Mouse (Mus musculus): ENCODE results near the gene Gm21887.
"Not testable (repeated sequence)": the region's sequence is repeated elsewhere in the genome, so short reads cannot be mapped to it uniquely, and the experiment has no call there.

Gene Gm21887

GRCm38 (mm10) chrX:169997456-169997853 lies 12.0 kb upstream of the Gm21887 start:
- DNase-seq (ENCODE audit: low spot score in 2 of 2), result peak in 1 of 2 experiments; percentile 70

- DNase-seq (ENCODE audit: low spot score in 2 of 2), result peak; percentile 100
Observed at GRCm38 (mm10) chrX:169997854-169998456, 11.5 kb upstream of the Gm21887 start.

DNA sequence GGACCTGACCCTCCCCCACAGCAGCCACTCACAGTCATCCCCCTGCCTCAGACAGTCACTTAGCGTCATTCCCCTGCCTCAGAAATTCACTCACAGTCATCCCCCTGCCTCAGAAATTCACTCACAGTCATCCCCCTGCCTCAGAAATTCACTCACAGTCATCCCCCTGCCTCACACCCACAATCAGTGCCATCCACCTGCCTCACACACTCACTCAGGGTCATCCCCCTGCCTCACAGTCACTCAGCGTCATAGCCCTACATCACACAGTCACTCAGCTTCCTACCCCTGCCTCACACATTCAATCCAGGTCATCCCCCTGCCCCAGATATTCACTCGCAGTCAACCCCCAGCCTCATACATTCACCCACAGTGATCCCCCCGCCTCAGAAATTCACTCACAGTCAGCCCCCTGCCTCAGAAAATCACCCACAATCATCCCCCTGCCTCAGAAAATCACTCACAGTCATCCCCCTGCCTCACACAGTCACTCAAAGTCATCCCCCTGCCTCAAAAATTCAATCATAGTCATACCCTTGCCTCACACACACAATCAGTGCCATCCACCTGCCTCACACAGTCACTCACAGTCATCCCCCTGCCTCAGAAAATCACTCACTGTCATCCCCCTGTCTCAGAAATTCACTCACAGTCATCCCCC lies 10.8 kb upstream of the Gm21887 start:
- not testable (repeated sequence) for DNase-seq (ENCODE audit: low spot score in 2 of 2)

GRCm38 (mm10) chrX:169999226-169999883 lies 10.1 kb upstream of the Gm21887 start:
- DNase-seq (ENCODE audit: low spot score in 2 of 2), result peak; percentile 51 to 76

DNA sequence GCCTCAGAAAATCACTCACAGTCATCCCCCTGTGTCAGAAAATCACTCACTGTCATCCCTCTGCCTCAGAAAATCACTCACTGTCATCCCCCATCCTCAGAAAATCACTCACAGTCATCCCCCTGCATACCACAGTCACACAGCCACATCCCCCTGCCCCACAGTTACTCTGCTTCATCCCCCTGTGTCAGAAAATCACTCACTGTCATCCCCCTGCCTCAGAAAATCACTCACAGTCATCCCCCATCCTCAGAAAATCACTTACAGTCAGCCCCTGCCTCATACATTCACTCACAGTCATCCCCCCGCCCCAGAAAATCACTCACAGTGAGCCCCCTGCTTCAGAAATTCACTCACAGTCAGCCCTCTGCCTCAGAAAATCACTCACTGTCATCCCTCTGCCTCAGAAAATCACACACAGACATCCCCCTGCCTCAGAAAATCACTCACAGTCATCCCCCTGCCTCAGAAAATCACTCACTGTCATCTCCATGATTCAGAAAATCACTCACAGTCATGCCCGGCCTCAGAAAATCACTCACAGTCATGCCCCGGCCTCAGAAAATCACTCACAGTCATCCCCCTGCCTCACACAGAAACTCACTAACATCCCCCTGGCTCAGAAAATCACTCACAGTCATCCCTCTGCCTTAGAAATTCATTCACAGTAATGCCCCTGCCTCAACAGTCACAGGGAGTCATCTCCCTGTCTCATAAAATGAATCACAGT lies 9.4 kb upstream of the Gm21887 start:
- not testable (repeated sequence) for DNase-seq (ENCODE audit: low spot score in 2 of 2)

DNA sequence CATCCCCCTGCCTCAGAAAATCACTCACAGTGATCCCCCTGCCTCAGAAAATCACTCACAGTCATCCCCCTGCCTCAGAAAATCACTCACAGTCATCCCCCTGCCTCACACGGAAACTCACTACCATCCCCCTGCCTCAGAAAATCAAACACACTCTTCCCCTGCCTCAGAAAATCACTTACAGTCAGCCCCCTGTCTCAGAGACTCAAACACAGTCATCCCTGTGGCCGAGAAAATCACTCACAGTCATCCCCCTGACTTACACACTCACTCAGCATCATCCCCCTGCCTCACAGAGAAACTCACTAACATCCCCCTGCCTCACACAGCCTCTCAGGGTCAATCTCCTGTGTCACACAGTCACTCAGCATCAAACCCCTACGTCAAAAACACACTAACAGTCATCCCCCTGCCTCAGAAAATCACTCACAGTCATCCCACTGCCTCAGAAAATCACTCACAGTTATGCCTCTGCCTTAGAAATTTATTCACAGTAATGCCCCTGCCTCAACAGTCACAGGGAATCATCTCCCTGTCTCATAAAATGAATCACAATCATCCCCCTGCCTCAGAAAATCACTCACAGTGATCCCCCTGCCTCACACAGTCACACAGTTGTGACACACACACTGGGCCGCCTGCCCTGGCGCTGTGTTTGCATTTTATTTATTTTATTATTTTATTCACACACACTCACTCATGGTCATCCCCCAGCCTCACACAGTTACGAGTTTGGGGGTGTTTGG lies 8.6 kb upstream of the Gm21887 start:
- DNase-seq (ENCODE audit: low spot score in 2 of 2), result not testable (repeated sequence)

DNA sequence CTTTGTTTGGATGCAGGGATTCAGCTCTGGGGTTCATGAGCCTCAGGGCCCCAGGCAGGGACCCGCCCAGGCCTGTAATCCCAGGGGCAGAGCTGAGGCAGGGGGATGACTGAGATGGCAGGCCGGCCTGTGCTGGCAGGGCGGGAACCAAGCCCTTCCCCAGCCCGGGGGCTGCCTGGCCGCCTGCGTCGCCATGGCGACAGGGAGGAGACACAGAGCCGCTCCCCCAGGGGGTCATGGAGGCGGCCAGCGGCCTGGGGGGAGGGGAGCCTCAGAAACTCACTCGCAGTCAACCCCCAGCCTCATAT lies 8.1 kb upstream of the Gm21887 start:
- not testable (repeated sequence) for DNase-seq (ENCODE audit: low spot score in 2 of 2)

DNA sequence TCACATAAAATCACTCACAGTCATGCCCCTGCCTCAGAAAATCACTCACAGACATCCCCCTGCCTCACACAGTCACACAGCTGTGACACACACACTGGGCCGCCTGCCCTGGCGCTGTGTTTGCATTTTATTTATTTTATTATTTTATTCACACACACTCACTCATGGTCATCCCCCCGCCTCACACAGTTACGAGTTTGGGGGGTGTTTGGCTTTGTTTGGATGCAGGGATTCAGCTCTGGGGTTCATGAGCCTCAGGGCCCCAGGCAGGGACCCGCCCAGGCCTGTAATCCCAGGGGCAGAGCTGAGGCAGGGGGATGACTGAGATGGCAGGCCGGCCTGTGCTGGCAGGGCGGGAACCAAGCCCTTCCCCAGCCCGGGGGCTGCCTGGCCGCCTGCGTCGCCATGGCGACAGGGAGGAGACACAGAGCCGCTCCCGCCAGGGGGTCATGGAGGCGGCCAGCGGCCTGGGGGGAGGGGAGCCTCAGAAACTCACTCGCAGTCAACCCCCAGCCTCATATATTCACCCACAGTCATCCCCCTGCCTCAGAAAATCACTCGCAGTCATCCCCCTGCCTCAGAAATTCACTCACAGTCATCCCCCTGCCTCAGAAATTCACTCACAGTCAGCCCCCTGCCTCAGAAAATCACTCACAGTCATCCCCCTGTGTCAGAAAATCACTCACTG lies 6.8 kb upstream of the Gm21887 start:
- peak in 1 of 2 experiments; percentile 69 for DNase-seq (ENCODE audit: low spot score in 2 of 2)

DNA sequence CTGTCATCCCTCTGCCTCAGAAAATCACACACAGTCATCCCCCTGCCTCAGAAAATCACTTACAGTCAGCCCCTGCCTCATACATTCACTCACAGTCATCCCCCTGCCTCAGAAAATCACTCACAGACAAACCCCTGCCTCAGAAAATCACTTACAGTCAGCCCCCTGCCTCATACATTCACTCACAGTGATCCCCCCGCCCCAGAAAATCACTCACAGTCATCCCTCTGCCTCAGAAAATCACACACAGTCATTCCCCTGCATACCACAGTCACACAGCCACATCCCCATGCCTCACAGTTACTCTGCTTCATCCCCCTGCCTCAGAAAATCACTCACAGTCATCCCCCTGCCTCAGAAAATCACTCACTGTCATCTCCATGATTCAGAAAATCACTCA lies 5.9 kb upstream of the Gm21887 start:
- DNase-seq (ENCODE audit: low spot score in 2 of 2), result not testable (repeated sequence)

DNA sequence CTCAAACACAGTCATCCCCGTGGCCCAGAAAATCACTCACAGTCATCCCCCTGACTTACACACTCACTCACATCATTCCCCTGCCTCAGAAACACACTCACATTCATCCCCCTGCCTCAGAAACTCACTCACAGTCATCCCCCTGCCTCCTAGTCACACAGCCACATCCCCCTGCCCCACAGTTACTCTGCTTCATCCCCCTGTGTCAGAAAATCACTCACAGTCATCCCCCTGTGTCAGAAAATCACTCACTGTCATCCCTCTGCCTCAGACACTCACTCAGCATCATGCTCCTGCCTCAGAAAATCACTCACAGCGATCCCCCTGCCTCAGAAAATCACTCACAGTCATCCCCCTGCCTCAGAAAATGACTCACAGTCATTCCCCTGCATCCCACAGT lies 5.2 kb upstream of the Gm21887 start:
- not testable (repeated sequence) for DNase-seq (ENCODE audit: low spot score in 2 of 2)

DNA sequence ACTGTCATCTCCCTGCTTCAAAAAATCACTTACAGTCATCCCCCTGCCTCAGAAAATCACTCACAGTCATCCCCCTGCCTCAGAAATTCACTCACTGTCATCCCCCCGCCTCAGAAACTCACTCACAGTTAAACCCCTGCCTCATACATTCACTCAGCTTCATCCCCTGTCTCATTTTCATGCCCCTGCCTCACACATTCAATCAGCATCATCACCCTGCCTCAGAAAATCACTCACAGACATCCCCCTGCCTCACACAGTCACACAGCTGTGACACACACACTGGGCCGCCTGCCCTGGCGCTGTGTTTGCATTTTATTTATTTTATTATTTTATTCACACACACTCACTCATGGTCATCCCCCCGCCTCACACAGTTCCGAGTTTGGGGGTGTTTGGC lies 4.7 kb upstream of the Gm21887 start:
- DNase-seq (ENCODE audit: low spot score in 2 of 2), result not testable (repeated sequence)

GRCm38 (mm10) chrX:170005194-170005593 lies 4.3 kb upstream of the Gm21887 start:
- peak; percentile 54 to 85 for DNase-seq (ENCODE audit: low spot score in 2 of 2)

GRCm38 (mm10) chrX:170005695-170006297 lies 3.7 kb upstream of the Gm21887 start:
- DNase-seq (ENCODE audit: low spot score in 2 of 2), result not testable (repeated sequence)

DNA sequence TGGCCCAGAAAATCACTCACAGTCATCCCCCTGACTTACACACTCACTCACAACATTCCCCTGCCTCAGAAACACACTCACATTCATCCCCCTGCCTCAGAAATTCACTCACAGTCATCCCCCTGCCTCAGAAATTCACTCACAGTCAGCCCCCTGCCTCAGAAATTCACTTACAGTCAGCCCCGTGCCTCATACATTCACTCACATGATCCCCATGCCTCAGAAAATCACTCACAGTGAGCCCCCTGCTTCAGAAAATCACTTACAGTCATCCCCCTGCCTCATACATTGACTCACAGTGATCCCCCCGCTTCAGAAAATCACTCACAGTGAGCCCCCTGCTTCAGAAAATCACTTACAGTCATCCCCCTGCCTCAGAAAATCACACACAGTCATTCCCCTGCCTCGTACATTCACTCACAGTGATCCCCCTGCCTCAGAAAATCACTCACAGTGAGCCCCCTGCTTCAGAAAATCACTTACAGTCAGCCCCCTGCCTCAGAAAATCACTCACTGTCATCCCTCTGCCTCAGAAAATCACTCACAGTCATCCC lies 2.7 kb upstream of the Gm21887 start:
- not testable (repeated sequence) for DNase-seq (ENCODE audit: low spot score in 2 of 2)

GRCm38 (mm10) chrX:170007375-170008178 lies 1.9 kb upstream of the Gm21887 start:
- not testable (repeated sequence) for DNase-seq (ENCODE audit: low spot score in 2 of 2)

DNA sequence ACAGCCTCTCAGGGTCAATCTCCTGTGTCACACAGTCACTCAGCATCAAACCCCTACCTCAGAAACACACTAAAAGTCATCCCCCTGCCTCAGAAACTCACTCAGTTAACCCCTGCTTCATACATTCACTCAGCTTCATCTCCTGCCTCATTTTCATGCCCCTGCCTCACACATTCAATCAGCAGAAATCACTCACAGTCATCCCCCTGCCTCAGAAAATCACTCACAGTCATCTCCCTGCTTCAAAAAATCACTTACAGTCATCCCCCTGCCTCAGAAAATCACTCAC lies 1.3 kb upstream of the Gm21887 start:
- not testable (repeated sequence) for DNase-seq (ENCODE audit: low spot score in 2 of 2)

DNA sequence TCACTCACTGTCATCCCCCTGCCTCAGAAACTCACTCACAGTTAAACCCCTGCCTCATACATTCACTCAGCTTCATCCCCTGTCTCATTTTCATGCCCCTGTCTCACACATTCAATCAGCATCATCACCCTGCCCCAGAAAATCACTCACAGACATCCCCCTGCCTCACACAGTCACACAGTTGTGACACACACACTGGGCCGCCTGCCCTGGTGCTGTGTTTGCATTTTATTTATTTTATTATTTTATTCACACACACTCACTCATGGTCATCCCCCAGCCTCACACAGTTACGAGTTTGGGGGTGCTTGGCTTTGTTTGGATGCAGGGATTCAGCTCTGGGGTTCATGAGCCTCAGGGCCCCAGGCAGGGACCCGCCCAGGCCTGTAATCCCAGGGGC lies 875 bp upstream of the Gm21887 start:
- DNase-seq (ENCODE audit: low spot score in 2 of 2), result not testable (repeated sequence)

DNA sequence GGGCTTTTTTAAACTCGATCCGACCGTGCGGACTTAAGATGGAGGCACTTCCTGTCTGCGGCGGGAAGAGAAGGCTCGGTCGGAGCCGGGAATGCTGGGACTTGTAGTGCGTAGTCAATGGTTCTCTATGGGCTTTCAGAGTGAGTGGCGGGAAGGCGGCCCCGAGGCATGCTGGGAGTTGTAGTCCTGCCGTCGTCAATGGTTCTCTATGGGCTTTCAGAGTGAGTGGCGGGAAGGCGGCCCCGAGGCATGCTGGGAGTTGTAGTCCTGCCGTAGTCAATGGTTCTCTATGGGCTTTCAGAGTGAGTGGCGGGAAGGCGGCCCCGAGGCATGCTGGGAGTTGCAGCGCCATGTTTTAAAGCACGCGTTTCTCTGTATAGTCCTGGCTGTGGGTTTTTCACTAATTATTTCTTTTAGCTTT lies 352 bp downstream of the Gm21887 start:
- peak; percentile 98 to 100 for DNase-seq (ENCODE audit: low spot score in 2 of 2)

Data from cerebellum, postnatal 4 days (tissue).